Mouse (Mus musculus): ENCODE measurements around the gene Cubn. TPM values are rescaled to one million over a fixed set of nuclear protein-coding genes. Genes with fewer than 3 reads are reported as not detected.

Cubn gene
- total and polyA plus RNA-seq, 3 experiments = 0.03 to 0.09 (median 0.04) TPM

GRCm38 (mm10) chr2:13264875-13265274, 226.7 kb downstream of the Cubn start:
- Histone ChIP-seq H3K27ac (ENCODE audit: insufficient read depth, low read depth) (no peak overlapping the region), H3K4me1 (ENCODE audit: control insufficient read depth in 1 of 2, insufficient read depth in 2 of 2) (peaks cover 0 to 15% of the 10 kb centered on the region in 2 experiments; a peak in 2 of 4 replicates), H3K79me2 (replicated peaks; ENCODE audit: control insufficient read depth, extremely low read depth, insufficient read depth, poor library complexity, severe bottlenecking) (no peaks in the 10 kb centered on the region), H3K4me3 (replicated peaks in 1 of 3; ENCODE audit: low read depth in 2 of 3, low read length in 2 of 3, poor library complexity in 1 of 3) (no peak overlapping the region), H3K9ac (ENCODE audit: insufficient read depth, low read depth) (no peak overlapping the region), H3K9me3 (replicated peaks; ENCODE audit: low read length) (no peaks in the 10 kb centered on the region), H3K36me3 (replicated peaks in 1 of 2; ENCODE audit: control insufficient read depth in 1 of 2, insufficient read depth in 1 of 2, low read length in 1 of 2) (peaks cover 5 to 73% of the 10 kb centered on the region in 2 experiments), H3K4me2 (ENCODE audit: insufficient read depth, low read depth, poor library complexity, severe bottlenecking) (no peak overlapping the region), H3K27me3 (replicated peaks) (no peaks in the 10 kb centered on the region)
- TF ChIP-seq CTCF (conservative IDR thresholded peaks at IDR 0.05 in 1 of 2, IDR thresholded peaks at IDR 0.05 in 1 of 2; ENCODE audit: low read depth in 2 of 2, low read length in 2 of 2) = peak; percentile 82 to 90
- TF ChIP-seq SMC3 (IDR thresholded peaks at IDR 0.05; ENCODE audit: low read depth, low read length) = peak; percentile 71
- peak; percentile 47 for TF ChIP-seq BHLHE40 (IDR thresholded peaks at IDR 0.05; ENCODE audit: low read depth, low read length)
- TF ChIP-seq CHD2 (IDR thresholded peaks at IDR 0.05; ENCODE audit: low read length) = no peak
- TF ChIP-seq TCF12 (IDR thresholded peaks at IDR 0.05; ENCODE audit: low read depth, low read length) = no peak
- no peak for TF ChIP-seq CHD1 (IDR thresholded peaks at IDR 0.05; ENCODE audit: low read depth, low read length)
- no peak for TF ChIP-seq ZMIZ1 (IDR thresholded peaks at IDR 0.05; ENCODE audit: low read depth, low read length)
- TF ChIP-seq UBTF (IDR thresholded peaks at IDR 0.05; ENCODE audit: low read depth, low read length) = no peak
- peak; percentile 85 for TF ChIP-seq RAD21 (IDR thresholded peaks at IDR 0.05; ENCODE audit: low read depth, low read length)
- dilution Hi-C loops (cut with MboI; ENCODE audit: extremely low pct_ligation_motif_present, extremely low pct_unique_long_range_greater_than_20kb, low sequenced_read_pairs) (no loop called here), in situ Hi-C loops (cut with MboI; ENCODE audit: low pct_ligation_motif_present, low pct_unique_long_range_greater_than_20kb, low sequenced_read_pairs) (no loop called here)
- peak; percentile 60 for DNase-seq (ENCODE audit: extremely low read depth)

GRCm38 (mm10) chr2:13263150-13263549, 228.5 kb downstream of the Cubn start:
- DNase-seq (ENCODE audit: extremely low read depth) = no peak
- Histone ChIP-seq H3K4me3 (replicated peaks in 1 of 3; ENCODE audit: low read depth in 2 of 3, low read length in 2 of 3, poor library complexity in 1 of 3) (no peak overlapping the region), H3K9me3 (replicated peaks; ENCODE audit: low read length) (no peaks in the 10 kb centered on the region), H3K9ac (ENCODE audit: insufficient read depth, low read depth) (no peak overlapping the region), H3K79me2 (replicated peaks; ENCODE audit: control insufficient read depth, extremely low read depth, insufficient read depth, poor library complexity, severe bottlenecking) (no peaks in the 10 kb centered on the region), H3K36me3 (replicated peaks in 1 of 2; ENCODE audit: control insufficient read depth in 1 of 2, insufficient read depth in 1 of 2, low read length in 1 of 2) (peaks cover 5 to 72% of the 10 kb centered on the region in 2 experiments), H3K4me1 (ENCODE audit: control insufficient read depth in 1 of 2, insufficient read depth in 2 of 2) (0 out of 4 replicates have a peak, but pooled peaks cover 0 to 4% of the 10 kb centered on the region in 2 experiments), H3K27ac (ENCODE audit: insufficient read depth, low read depth) (no peak overlapping the region), H3K27me3 (replicated peaks) (no peaks in the 10 kb centered on the region), H3K4me2 (ENCODE audit: insufficient read depth, low read depth, poor library complexity, severe bottlenecking) (no peak overlapping the region)
- TF ChIP-seq MAX (IDR thresholded peaks at IDR 0.05; ENCODE audit: low read length) = no peak
- no peak for TF ChIP-seq PAX5 (IDR thresholded peaks at IDR 0.05; ENCODE audit: low read length)
- TF ChIP-seq MXI1 (IDR thresholded peaks at IDR 0.05; ENCODE audit: low read depth, low read length) = no peak
- no peak for TF ChIP-seq GABPA (IDR thresholded peaks at IDR 0.05; ENCODE audit: insufficient replicate concordance, low read depth, low read length)
- TF ChIP-seq POLR2AphosphoS2 (IDR thresholded peaks at IDR 0.05; ENCODE audit: low read depth, low read length) = no peak
- TF ChIP-seq EP300 (IDR thresholded peaks at IDR 0.05; ENCODE audit: low read length) = no peak
- dilution Hi-C loops (cut with MboI; ENCODE audit: extremely low pct_ligation_motif_present, extremely low pct_unique_long_range_greater_than_20kb, low sequenced_read_pairs) = no loop called here
- in situ Hi-C loops (cut with MboI; ENCODE audit: low pct_ligation_motif_present, low pct_unique_long_range_greater_than_20kb, low sequenced_read_pairs) = no loop called here

GRCm38 (mm10) chr2:13258606-13259005, 233.0 kb downstream of the Cubn start:
- Histone ChIP-seq H3K4me1 (ENCODE audit: control insufficient read depth in 1 of 2, insufficient read depth in 2 of 2) (0 out of 4 replicates have a peak, but pooled peaks cover 0 to 2% of the 10 kb centered on the region in 2 experiments), H3K4me2 (ENCODE audit: insufficient read depth, low read depth, poor library complexity, severe bottlenecking) (no peak overlapping the region), H3K4me3 (replicated peaks in 1 of 3; ENCODE audit: low read depth in 2 of 3, low read length in 2 of 3, poor library complexity in 1 of 3) (no peak overlapping the region), H3K27ac (ENCODE audit: insufficient read depth, low read depth) (no peak overlapping the region), H3K79me2 (replicated peaks; ENCODE audit: control insufficient read depth, extremely low read depth, insufficient read depth, poor library complexity, severe bottlenecking) (no peaks in the 10 kb centered on the region; the same call in 1 of the 2 replicates), H3K9me3 (replicated peaks; ENCODE audit: low read length) (no peaks in the 10 kb centered on the region), H3K36me3 (replicated peaks in 1 of 2; ENCODE audit: control insufficient read depth in 1 of 2, insufficient read depth in 1 of 2, low read length in 1 of 2) (peaks cover 5 to 64% of the 10 kb centered on the region in 2 experiments), H3K27me3 (replicated peaks) (no peaks in the 10 kb centered on the region), H3K9ac (ENCODE audit: insufficient read depth, low read depth) (no peak overlapping the region)
- DNase-seq (ENCODE audit: extremely low read depth) = no peak
- dilution Hi-C loops (cut with MboI; ENCODE audit: extremely low pct_ligation_motif_present, extremely low pct_unique_long_range_greater_than_20kb, low sequenced_read_pairs) (no loop called here), in situ Hi-C loops (cut with MboI; ENCODE audit: low pct_ligation_motif_present, low pct_unique_long_range_greater_than_20kb, low sequenced_read_pairs) (no loop called here)
- TF ChIP-seq CTCF (conservative IDR thresholded peaks at IDR 0.05 in 1 of 2, IDR thresholded peaks at IDR 0.05 in 1 of 2; ENCODE audit: low read depth in 2 of 2, low read length in 2 of 2) (no peak), ZNF384 (IDR thresholded peaks at IDR 0.05; ENCODE audit: low read depth, low read length) (no peak), USF1 (IDR thresholded peaks at IDR 0.05; ENCODE audit: low read depth, low read length) (no peak), MAFK (IDR thresholded peaks at IDR 0.05; ENCODE audit: insufficient replicate concordance, low read length) (no peak), EP300 (IDR thresholded peaks at IDR 0.05; ENCODE audit: low read length) (no peak), POLR2AphosphoS2 (IDR thresholded peaks at IDR 0.05; ENCODE audit: low read depth, low read length) (no peak), ELF1 (IDR thresholded peaks at IDR 0.05; ENCODE audit: low read depth, low read length) (no peak), IRF4 (IDR thresholded peaks at IDR 0.05; ENCODE audit: low read depth, low read length) (no peak), ZMIZ1 (IDR thresholded peaks at IDR 0.05; ENCODE audit: low read depth, low read length) (no peak), PAX5 (IDR thresholded peaks at IDR 0.05; ENCODE audit: low read length) (no peak), USF2 (conservative IDR thresholded peaks at IDR 0.05; ENCODE audit: low read depth, low read length) (no peak), JUND (conservative IDR thresholded peaks at IDR 0.05; ENCODE audit: low read depth, low read length) (no peak), TBP (conservative IDR thresholded peaks at IDR 0.05; ENCODE audit: low read depth, low read length) (no peak), MXI1 (IDR thresholded peaks at IDR 0.05; ENCODE audit: low read depth, low read length) (no peak), E2F4 (IDR thresholded peaks at IDR 0.05; ENCODE audit: insufficient replicate concordance, low read depth, low read length) (no peak), RAD21 (IDR thresholded peaks at IDR 0.05; ENCODE audit: low read depth, low read length) (no peak), NRF1 (IDR thresholded peaks at IDR 0.05; ENCODE audit: low read depth, low read length) (no peak), UBTF (IDR thresholded peaks at IDR 0.05; ENCODE audit: low read depth, low read length) (no peak)
